Mouse (Mus musculus) brain, embryonic 14.5 days (tissue): ENCODE measurements around the gene Cacna1d. TPM values are rescaled to one million over a fixed set of nuclear protein-coding genes. Genes with fewer than 3 reads are reported as not detected.

Source experiments
- DNase-seq: peaks from one replicate; pipeline ENCODE4 v3.0.0-alpha.2; 2011; ENCODE audit warnings: low read depth
- CTCF ChIP-seq: fragments of 200-500 bp; IDR thresholded peaks from 2 replicates; pipeline ENCODE4 v1.5.1; 2012; ENCODE audit warnings: inconsistent platforms, mild to moderate bottlenecking, moderate library complexity, borderline replicate concordance; ENCODE audit not compliant: insufficient read depth, insufficient read length; ENCODE audit errors: extremely low read depth
- POLR2A ChIP-seq: fragments of 200-500 bp; IDR thresholded peaks from 2 replicates; pipeline ENCODE4 v1.6.1; 2012; ENCODE audit warnings: mild to moderate bottlenecking, inconsistent platforms, borderline replicate concordance; ENCODE audit not compliant: poor library complexity, insufficient read depth, insufficient read length, severe bottlenecking; ENCODE audit errors: extremely low read depth
- polyA plus RNA-seq: library from polyadenylated mRNA; depleted of rRNA; stranded (reverse); fragments of >200 nt; gene quantifications from 2 replicates; pipeline ENCODE4 v1.2.3, GENCODE M21; 2012; rRNA removed

The Cacna1d gene
- polyA plus RNA-seq, result 29.9 and 34.7 TPM in 2 replicates

GRCm38 (mm10) chr14:30491342-30491741 lies at the start of gene Cacna1d:
Gene Cacna1d, minus strand, starts transcription at chr14:30491455.
- no peak for DNase-seq
- TF ChIP-seq POLR2A, result no peak
- no peak for TF ChIP-seq CTCF

GRCm38 (mm10) chr14:30533780-30534450 lies 42.7 kb upstream of the Cacna1d start:
- TF ChIP-seq POLR2A (no peak), CTCF (no peak)
- no peak for DNase-seq

GRCm38 (mm10) chr14:30531896-30532295 lies 40.6 kb upstream of the Cacna1d start:
- TF ChIP-seq CTCF (no peak), POLR2A (no peak)
- no peak for DNase-seq

- TF ChIP-seq CTCF (no peak), POLR2A (no peak)
- no peak for DNase-seq
Observed at GRCm38 (mm10) chr14:30531431-30531830, 40.2 kb upstream of the Cacna1d start.

- no peak for TF ChIP-seq CTCF
- no peak for TF ChIP-seq POLR2A
- DNase-seq, result peak; percentile 90
Observed at GRCm38 (mm10) chr14:30530726-30531269, 39.5 kb upstream of the Cacna1d start.

GRCm38 (mm10) chr14:30529454-30529853 lies 38.2 kb upstream of the Cacna1d start:
- DNase-seq, result no peak
- TF ChIP-seq POLR2A (no peak), CTCF (no peak)

GRCm38 (mm10) chr14:30528961-30529360 lies 37.7 kb upstream of the Cacna1d start:
- DNase-seq, result no peak

GRCm38 (mm10) chr14:30528392-30528791 lies 37.1 kb upstream of the Cacna1d start:
- DNase-seq, result no peak
- TF ChIP-seq POLR2A, result no peak
- no peak for TF ChIP-seq CTCF

More at GRCm38 (mm10) chr14:30528961-30529360, 37.7 kb upstream of the Cacna1d start:
- TF ChIP-seq CTCF, result no peak
- TF ChIP-seq POLR2A, result no peak

GRCm38 (mm10) chr14:30523356-30523755 lies 32.1 kb upstream of the Cacna1d start:
- TF ChIP-seq POLR2A (no peak), CTCF (no peak)
- no peak for DNase-seq

- TF ChIP-seq POLR2A (no peak), CTCF (no peak)
- DNase-seq, result no peak
Observed at GRCm38 (mm10) chr14:30519323-30519722, 28.1 kb upstream of the Cacna1d start.

- TF ChIP-seq CTCF, result peak; percentile 59; the same call in 1 of the 2 replicates
- no peak for TF ChIP-seq POLR2A
- DNase-seq, result peak; percentile 55
Observed at GRCm38 (mm10) chr14:30515931-30516723, 24.9 kb upstream of the Cacna1d start.
